Mouse (Mus musculus) heart, postnatal 10 days (tissue): ENCODE data around the gene Zfp618. TPM values are rescaled to one million over a fixed set of nuclear protein-coding genes. Genes with fewer than 3 reads are reported as not detected.

Experiments used
- DNase-seq, 2 experiments: peaks; one replicate each; pipeline ENCODE4 v3.0.0; 2021
- intact Hi-C: fragments of 180-260 bp; cut with DNase I; formaldehyde crosslinking; loops from one replicate; pipeline ENCODE4 v1.15.1; 2025
- total RNA-seq, 2 experiments: library from RNA; stranded (reverse); gene quantifications; 2 replicates each; pipeline ENCODE4 v1.2.3; 2021

Gene Zfp618
- total RNA-seq, 2 experiments from 2014 or later, result 4.5 to 5.8 TPM

DNA sequence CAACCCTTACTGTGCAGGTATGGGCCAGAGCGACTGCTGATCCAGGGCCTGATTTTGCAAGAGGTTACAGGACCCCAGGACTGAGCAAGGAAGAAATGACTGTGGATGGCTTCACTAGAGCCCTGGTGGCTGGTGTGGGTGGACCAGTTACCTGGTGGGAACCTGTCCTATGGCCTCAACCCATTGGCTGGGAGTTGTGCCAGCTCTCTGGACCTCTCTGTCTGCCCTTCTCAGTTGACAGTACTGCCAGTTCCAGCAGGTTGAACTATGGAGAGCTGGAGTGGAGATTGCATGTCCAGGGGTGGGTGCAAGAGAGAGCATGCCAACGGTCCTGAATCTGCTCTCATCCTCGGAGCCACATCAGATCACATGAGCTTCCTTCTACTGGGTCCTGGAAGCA lies 60.9 kb downstream of the Zfp618 start:
- intact Hi-C loops, result no loop called here
- no peak for DNase-seq

DNA sequence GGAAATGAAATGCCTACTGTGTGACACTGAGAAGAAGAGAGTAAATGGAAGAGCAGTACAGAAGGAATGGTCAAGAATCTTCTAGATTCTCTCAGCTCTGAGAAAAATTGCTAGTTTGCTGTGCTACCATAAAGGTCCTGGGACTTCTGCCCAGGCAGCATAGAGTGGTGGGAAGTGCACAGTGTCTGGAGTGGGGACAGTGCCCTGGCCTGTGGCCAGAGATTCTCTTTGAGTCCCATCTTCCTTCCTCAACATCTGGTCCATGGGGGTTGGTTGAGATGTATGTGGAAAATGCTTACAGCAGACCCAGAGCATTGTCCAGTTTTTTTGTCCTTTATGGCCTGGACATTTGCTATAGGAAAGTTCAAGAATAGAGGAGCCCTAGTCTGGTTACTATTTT lies 62.1 kb downstream of the Zfp618 start:
- no peak for DNase-seq
- intact Hi-C loops, result no loop called here

DNA sequence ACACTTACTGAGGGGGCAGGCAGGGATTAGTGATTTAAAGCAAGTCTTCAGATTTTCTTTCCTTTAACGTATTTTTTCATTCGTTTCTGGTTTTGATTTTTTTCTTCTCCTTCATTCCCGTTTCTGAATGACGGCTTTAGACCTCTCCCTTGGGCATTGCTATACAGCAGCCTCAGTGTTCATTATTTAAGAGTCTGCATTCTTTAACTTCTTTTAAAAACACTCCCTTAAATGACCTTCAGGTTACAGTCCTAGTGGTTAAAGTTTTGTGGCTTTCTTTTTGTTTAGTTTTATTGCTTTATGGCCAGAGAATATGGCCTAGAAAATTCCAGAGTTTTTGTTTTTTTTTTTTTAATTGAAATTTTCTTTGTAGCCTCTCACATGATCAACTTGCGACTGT lies 64.8 kb downstream of the Zfp618 start:
- intact Hi-C loops, result no loop called here

DNA sequence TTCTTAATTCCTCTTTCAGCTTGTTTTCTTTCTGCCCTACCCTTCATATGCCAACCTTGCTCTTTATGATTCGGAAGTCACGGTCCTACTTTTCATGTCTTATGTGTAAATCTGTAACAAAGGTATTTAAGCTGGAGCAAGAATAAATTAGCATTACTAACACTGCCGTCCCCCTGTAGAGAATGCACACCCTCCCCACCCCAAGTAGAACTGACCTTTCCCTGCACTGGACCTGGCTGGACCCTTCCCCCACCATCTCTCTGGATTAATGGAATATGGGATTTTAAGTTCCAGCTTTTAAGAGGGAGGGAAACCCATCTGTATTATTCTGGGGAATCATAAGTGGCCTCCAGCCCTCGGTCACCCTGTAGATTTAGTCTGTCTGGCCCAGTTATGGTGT lies 65.9 kb downstream of the Zfp618 start:
- DNase-seq, result no peak
- intact Hi-C loops, result no loop called here

More for the DNA sequence above, 64.8 kb downstream of the Zfp618 start:
- no peak for DNase-seq

DNA sequence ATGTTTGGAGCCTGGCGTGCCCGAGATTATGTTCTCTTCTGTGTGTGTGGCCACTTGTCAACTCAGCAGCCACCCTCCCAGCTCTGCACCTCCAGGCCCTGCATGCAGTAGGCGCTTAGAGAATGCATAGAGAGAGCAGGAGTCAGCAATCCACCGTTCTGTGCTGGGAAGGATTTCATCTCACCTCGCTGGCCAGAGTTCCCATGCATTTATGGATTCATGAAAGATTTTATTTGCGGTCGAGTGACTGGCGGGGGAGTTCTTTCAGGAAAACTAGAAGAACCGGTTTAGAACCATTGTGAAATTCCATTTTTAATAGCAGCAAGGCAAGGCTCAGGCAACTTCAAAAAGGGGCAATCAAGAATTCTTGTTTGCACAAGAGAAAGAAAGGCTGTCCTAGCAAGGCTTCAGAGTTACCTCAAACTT lies 67.2 kb downstream of the Zfp618 start:
- intact Hi-C loops, result no loop called here
- DNase-seq, result no peak

DNA sequence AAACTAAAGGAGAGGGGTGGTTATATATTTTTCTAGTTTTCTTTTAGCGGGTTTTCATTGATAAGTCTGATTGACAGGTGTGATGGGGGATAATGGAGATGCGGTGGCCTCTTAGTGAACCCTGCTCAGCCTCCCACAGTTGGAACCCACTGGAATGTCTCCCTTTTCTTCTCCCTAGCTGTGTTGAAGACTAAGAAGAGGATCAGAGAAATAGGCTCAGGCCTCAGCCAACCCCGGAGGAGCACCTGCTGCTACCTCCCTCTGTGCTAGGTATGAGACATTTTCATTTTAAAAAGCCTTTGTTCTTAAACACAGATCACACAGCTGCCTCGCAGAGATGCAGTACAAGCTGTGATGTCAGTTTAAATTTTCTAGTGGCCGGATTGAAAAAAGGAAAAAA lies 68.4 kb downstream of the Zfp618 start:
- intact Hi-C loops, result no loop called here
- DNase-seq, result no peak

DNA sequence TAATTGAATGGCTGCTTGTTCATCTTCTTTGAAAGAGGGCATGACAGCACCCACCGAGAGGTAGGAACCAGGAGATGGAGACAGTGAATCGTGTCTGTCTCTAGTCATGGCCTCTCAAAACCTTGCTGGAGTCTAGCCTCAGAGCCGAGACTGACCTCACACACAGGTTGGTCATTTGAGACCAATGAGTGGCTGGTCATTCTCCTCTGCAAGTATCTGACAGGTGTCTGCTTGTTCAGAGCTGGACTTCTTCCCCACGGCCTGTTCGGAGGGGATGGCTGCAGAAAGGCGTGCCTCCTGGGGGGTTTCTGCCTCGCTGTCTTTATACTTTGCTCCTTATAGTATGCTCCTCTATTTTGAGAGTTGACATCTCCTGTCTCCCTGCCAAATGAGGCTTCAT lies 70.6 kb downstream of the Zfp618 start:
- intact Hi-C loops, result no loop called here

DNA sequence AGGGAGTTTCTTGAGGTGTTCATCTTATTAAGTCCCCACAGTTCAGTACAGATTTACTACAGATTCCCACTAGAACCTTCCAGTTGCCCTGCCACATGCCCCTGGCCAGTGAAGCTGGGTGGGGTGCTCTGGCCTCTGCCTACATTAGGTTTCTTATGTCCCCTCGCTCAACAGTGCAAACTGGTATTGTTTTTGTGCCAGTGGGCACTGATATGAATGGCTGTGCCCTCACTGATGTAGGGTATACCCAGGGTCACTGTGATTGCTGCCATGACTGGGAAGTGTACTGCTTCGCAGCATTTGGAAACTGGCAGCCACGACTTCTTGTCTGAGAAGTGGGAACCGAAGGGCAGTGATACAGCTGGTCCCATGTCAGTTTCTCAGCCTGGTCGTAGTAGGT lies 71.4 kb downstream of the Zfp618 start:
- DNase-seq, result no peak
- intact Hi-C loops, result no loop called here

More for the DNA sequence above, 70.6 kb downstream of the Zfp618 start:
- DNase-seq, result no peak

DNA sequence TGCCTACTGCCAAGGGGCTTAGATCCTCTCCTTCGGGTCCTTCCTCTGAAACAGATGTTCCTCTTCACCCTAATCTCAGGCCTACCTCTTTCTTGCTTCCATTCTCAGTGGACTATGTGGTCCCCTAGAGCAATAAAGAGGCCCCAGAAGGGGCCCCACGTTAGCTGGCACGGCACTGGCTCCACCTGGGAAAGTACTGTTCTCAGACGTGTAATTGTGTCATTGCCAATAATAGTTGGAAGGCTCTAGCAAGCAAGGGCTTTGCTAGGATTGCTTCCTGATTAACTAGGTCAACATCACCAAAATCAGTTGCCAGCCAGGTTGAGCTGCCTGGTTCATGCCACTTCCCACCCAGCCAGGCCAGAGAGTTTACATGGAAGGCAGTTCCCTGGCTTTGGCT lies 72.2 kb downstream of the Zfp618 start:
- intact Hi-C loops, result no loop called here
- DNase-seq, result no peak

DNA sequence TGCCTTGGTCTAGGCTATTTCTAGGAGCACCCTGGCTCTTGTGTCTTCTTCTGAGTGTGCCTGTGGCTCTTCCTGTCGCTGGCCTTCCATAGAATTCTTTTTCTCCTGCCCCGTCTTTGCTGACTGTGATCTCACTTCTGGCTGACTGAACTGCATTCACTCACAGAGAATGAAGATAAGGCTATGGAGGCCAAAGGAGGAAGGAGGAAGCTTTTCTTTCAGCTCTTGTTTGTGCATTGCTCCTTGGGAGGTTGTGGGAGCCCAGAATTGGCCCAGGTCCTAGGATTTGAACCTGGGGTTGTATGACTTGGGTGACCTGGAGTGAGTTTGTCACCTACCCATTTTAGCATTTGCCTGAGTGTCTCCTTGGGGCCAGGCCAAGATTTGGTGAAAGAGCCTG lies 72.9 kb downstream of the Zfp618 start:
- intact Hi-C loops, result no loop called here
- DNase-seq, result no peak

DNA sequence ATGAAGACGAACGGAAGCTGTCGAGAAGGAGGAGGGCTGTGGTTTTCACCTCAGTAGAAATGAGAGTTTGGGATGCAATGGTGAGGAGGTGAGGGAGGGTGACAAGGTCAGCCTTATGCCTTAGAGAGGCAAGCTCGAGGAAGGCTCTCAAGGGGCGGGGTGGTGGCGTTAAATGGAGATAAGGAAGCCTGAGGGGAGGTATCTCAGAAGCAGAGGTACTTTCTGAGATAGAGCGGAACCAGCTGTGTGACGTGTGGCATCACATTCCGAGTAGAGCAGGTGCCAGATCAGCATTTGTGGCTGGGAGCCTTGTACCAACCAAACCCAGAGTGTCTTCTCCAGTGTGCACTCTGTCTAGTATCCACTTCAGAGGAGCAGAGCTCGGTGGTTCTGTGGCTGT lies 73.6 kb downstream of the Zfp618 start:
- no peak for DNase-seq
- intact Hi-C loops, result no loop called here

DNA sequence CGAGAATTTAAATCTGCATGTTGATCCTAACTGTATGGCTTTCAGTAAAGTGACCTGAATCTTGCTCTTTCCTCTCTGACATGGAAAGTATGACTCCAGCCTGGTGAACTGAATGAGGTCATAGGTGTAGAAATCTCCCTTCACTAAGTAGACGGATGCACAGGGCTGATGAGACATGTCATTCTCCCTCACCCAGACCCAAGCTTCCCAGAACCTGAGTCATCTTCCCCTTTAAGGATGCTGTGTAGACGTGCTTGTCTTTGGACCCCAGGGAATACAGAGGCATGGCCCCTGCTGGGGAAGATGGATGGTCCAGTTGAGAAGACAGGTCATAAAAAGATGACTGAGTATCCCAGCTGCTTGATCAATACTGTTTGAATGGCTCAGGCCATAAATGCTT lies 83.2 kb downstream of the Zfp618 start:
- no peak for DNase-seq
- intact Hi-C loops, result no loop called here

DNA sequence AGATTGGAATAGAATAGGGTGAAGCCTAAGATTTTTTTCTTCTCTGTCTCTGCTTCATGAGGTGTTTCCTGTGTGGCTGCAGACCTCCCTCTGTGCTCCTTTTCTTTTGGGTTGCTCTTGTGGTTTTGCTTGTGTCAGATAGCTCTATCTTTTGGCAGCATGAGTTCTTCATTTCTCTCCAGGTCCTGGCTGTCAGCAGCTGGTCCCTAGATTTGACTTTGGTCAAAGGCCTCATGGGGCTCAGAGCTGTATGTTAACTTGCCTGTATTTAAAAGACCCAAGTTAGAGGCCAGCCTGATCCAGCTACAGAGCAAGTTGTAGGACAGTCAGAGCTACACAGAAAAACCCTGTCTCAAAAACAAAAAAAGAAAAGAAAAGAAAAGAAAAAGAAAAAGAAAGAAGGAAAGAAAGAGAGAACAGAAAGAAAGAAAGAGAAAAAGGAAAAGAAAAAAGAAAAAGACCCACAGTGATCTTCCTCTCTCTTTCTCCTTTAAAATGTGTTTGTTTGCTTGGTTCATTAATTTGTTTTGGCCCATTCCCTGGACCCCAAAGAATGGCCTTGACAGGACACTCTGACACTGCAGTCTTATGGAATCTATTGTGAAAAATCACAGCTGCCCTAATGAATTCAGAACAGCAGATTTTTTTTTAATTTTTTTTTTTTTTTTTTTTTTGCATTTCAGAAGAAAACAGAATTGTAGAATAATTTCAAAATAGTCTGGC lies 84.4 kb downstream of the Zfp618 start:
- DNase-seq, result no peak
- intact Hi-C loops, result no loop called here

DNA sequence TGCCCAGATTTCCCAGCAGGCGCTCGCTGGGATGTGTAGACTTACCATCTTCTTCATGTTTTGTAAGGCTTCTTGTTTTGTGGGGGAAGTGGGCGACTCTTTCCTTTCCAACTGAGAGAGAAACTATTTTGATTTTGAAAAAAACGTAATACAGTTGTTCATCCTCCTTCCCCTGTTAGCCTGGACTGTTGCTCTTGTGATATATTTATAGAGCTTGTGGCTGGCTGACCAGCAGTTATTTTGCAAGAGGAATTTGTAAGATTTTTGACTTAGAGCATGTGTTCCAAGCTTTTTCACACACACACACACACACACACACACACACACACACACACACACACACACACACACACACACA lies 84.9 kb downstream of the Zfp618 start:
- intact Hi-C loops, result no loop called here
- DNase-seq, result no peak

DNA sequence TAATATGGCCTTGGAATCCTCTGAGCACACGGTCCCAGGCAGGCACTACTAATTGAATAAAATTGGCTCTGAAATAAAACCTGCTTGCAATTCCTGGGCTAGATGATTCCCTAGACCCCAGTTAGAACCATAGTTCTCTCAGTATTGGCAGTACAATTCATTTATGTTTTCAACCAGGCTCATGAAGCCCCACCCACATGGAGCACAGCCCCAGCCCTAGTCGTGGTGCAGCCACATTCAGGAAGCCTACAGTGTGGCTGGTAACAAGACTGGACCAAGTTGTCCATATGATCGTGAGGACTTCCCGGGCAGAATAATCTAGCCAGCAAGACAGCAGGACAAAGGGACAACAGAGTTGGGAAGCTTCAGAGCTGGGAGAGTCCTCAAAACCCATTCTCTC lies 85.6 kb downstream of the Zfp618 start:
- no peak for DNase-seq
- intact Hi-C loops, result no loop called here

DNA sequence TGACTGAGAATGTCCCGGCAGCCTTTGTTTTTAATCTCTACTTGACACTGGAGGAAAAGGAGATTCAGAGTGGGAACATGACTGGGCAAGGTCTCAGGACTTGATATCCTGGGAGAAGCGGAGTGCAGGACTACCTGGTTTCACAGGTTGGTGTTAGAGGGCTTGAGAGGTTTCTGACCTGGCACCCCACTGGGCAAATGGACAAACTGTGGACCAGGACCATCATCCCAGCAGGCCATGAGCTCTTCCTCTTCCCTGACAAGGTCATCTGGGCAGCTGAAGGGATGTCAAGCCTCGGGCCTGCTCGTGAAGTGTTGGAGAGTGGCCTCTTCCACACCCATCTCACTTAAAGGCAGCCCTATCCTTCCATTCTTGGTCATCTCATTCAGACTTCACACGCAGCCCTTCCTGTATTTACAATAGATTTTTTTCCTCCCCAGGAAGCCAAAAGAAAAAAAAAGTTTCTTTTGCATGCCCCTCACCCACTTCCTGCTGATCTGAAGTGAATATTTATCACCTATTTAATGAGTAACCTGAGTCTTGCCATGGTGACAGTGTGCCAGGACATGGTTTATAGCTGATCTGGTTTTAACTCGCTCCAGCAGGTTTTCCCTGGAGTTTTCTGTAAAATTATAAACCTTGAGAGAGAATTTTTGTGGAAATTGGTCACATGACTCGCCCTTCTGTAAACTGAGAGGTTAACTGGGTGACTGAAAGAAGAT lies 86.7 kb downstream of the Zfp618 start:
- no peak for DNase-seq
- intact Hi-C loops, result no loop called here

DNA sequence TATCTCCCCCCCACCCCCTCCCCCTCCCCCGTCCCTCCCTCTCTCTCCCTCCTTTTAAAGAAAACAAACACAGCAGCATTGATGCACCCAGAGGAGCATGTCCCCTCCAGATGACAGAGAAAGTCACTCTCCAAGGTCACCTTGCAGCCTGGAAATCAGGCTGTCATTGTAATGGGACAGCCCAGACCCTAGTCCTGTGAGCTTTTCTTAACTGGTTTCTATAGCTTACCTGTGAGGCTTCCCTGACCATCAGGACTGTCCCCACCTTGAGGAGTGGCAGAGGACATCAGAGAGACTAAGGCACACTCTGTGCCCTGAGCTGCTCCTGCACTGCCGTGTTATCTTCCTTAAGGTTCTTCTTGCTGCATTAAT lies 87.3 kb downstream of the Zfp618 start:
- intact Hi-C loops, result no loop called here
- no peak for DNase-seq

DNA sequence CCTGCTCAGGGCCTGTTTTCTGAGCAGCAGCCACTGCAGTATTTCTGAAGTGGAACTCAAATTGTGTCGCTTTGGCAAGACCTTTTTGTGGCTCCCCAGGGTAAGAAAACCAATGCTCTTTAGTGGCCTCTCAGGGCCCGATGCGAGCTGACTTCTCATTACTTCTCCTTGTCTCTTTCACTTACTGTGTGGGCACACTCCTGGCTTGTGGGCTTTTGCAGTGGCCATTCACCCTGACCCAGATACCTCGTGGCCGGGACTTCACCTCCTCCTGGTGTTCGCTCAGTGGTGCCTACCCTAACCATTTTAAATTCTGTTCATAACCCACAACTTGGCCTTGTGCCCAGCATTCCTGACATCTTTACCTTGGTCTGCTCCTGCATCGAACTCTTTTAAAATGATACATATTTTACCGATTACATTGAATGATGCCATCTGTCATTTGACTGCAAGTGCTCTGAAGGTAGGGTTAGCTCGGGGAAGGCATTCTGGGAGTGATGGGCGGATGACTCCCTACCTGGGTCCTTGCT lies 89.9 kb downstream of the Zfp618 start:
- intact Hi-C loops, result no loop called here
- DNase-seq, result no peak

DNA sequence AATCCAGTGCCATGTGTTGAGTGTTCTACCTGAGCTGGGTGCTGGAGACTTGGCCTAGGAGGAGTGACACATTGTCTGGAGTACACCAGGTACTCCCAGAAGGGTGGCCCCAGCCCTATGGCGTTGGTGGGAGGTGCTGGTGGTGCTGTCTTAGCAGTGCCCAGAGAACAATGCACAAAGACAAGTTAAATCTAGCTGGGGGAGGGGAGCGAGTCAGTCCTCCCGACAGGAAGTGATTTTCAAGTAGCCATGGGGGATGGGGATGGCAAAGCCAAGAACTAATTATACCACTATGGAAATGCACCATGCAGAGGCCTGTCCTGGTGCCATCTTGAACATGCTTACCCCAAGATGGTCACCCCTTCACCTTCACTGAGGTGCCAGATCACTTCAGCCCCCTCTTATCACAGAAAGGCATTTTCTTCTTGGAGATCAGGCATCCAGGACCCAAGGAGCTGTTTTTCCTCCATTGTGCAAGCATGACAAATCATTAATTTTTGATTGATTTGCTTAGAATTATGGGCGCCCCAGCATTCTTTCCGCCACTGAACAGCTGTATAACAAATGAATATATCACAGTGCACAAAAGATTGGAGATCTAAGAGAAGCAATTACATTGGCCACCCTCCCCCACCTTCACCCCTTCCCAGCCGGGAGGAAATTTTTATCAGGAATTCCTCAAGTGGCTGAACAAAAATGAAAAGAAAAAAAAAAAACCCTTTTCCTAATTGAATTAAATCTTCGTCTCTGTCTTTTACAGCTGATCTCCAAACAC lies 91.5 kb downstream of the Zfp618 start:
- intact Hi-C loops, result no loop called here
- no peak for DNase-seq

DNA sequence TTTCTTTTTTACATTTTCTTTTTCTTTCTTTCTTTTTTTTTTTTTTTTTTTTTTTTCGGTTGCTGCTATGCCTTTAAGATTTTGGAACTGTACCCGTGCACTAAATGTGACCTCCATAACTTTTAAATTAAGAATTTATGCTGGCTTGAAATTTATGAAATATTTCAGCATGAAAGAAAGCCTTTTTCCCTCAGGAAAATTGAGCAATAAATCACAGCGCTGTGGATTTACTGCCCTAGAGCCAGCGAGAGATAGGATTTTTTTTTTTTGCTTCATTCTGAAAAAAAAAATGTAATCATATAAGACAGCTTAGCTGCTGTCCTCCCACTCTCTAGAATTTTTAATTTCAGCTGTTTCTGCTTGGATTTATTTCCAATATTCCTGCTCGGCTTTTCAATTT lies 92.2 kb downstream of the Zfp618 start:
- intact Hi-C loops, result no loop called here
- no peak for DNase-seq

DNA sequence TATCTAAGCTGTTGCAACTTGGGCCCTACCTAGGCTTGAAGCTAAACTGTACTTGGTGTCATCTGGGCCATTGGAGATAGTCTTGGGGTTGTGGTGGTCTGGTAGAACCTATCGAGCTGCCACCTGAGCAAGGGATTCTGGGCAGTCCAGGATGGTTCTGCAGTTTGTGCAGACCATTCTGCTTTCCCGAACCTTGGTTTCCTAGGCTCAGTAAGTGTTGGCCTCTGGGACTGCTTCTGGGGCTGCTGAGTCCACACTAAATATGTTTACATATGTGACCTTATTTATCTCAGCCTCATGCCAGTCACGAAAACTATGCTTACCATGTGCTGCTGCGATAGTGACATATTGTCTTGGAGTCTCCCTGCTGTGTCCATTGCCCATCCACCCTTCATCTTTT lies 93.3 kb downstream of the Zfp618 start:
- DNase-seq, result no peak
- intact Hi-C loops, result no loop called here

DNA sequence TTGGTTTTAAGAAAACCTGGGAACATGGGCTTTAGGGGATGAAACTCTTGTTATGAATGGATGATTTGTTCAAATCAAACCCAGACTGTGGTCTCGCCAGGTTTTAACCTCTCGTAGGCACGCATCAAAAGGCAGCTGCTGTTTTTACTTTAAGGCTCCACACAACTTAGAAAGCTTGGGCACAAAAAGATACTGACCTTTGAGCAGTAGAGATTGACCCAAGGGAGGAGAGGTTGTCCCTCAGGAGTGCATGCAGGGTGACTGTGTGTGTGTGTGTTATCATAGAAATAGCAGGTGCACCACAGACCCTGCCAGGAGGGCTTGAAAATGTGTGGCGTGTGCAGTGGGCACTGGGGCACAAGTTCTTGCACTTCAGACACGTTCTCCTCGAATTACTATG lies 95.0 kb downstream of the Zfp618 start:
- intact Hi-C loops, result no loop called here
- no peak for DNase-seq
